In the genomic region with DNA sequence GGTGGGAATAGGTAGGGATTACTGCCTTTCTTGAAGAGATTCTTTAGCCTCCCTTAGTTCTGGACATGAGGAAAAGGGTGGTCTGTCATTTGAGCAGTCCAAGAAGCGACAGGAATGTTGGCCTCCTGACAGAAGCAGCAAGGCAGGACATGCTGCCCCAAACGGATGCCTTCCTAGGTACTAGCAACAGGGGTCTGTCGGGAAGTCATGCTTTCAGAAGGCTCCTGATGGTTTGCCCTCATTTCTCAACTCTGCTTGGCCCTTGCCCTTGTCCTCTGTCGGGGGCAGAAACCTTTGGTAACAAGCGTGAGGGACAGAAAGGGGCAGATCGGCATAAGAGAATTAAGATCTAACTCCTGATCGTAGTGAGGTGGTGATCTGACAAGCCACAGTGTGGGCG, we compare ENCODE assay signal across 23 mouse cellular contexts. TPM values are rescaled to one million over a fixed set of nuclear protein-coding genes. Genes with fewer than 3 reads are reported as not detected.
DNase-seq lines count a peak whose midpoint lies in the region; ATAC-seq and TF ChIP-seq lines count a peak whose summit lies in the region.
"Had no signal": no experiment of that assay in that cellular context is flagged by ENCODE, and none has a peak within 500 bp of the region (broad histone marks: within the 10 kb centered on the region; RNA-seq: fewer than 3 reads in every experiment).

No protein-coding gene starts in this region.

- no peak for TF ChIP-seq CTCF in cerebellum, adult 2 months (IDR thresholded peaks at IDR 0.05; ENCODE audit: borderline replicate concordance, insufficient read depth, low read depth, low read length)

- H3K9me3 ChIP-seq in midbrain, embryonic 11.5 days (ENCODE audit: control insufficient read depth, low read length) = no peaks in the 10 kb centered on the region
- no peaks in the 10 kb centered on the region for H3K9me3 ChIP-seq in midbrain, embryonic 15.5 days
- H3K9me3 ChIP-seq: embryonic facial prominence, embryonic 12.5 days; embryonic facial prominence, embryonic 15.5 days; heart, embryonic 10.5 days; heart, embryonic 13.5 days had no signal

- peak overlapping the region; percentile 99 for H3K27ac ChIP-seq in cerebellum, adult 2 months (ENCODE audit: insufficient read depth, low read length)
- no peak overlapping the region for H3K27ac ChIP-seq in midbrain, embryonic 11.5 days (ENCODE audit: low read depth, low read length)
- H3K27ac ChIP-seq in midbrain, embryonic 15.5 days = no peak overlapping the region
- H3K27ac ChIP-seq: embryonic facial prominence, embryonic 12.5 days; embryonic facial prominence, embryonic 15.5 days; heart, adult 2 months; heart, embryonic 10.5 days; heart, embryonic 13.5 days; hindbrain, embryonic 14.5 days; hindbrain, postnatal 0 days had no signal

- H3K27me3 ChIP-seq in cerebellum, adult 2 months (ENCODE audit: control insufficient read depth, insufficient read depth, low read length) = no peaks in the 10 kb centered on the region
- no peaks in the 10 kb centered on the region for H3K27me3 ChIP-seq in midbrain, embryonic 11.5 days (ENCODE audit: control insufficient read depth, insufficient read depth, low read length)
- H3K27me3 ChIP-seq in midbrain, embryonic 15.5 days (replicated peaks) = no peaks in the 10 kb centered on the region
- H3K27me3 ChIP-seq: embryonic facial prominence, embryonic 12.5 days; embryonic facial prominence, embryonic 15.5 days; heart, embryonic 13.5 days had no signal

- 26% methylated on average over 8 of the region's 8 CpGs for WGBS in cerebellum, adult 2 months
- 85% methylated on average over 8 of the region's 8 CpGs for WGBS in midbrain, embryonic 11.5 days
- 87% methylated on average over 8 of the region's 8 CpGs for WGBS in midbrain, embryonic 15.5 days

- ATAC-seq in midbrain, embryonic 11.5 days (ENCODE audit: low FRiP score) = no peak
- ATAC-seq in midbrain, embryonic 15.5 days (replicated peaks) = no peak
- ATAC-seq: CD4-positive, CD25-positive, alpha-beta regulatory T cell, adult 4 months; forebrain, embryonic 14.5 days; forebrain, postnatal 0 days; hindbrain, postnatal 0 days; inflammation-experienced regulatory T-cells, adult 6 months; intestine, embryonic 16.5 days had no signal

- no peak overlapping the region for H3K9ac ChIP-seq in midbrain, embryonic 11.5 days (ENCODE audit: low read length)
- no peak overlapping the region for H3K9ac ChIP-seq in midbrain, embryonic 15.5 days
- H3K9ac ChIP-seq: embryonic facial prominence, embryonic 12.5 days; embryonic facial prominence, embryonic 15.5 days; forebrain, postnatal 0 days; heart, embryonic 13.5 days; hindbrain, embryonic 14.5 days had no signal

- H3K4me2 ChIP-seq in midbrain, embryonic 11.5 days = no peak overlapping the region
- H3K4me2 ChIP-seq in midbrain, embryonic 15.5 days = no peak overlapping the region
- H3K4me2 ChIP-seq: embryonic facial prominence, embryonic 12.5 days; embryonic facial prominence, embryonic 15.5 days; heart, embryonic 13.5 days; hindbrain, embryonic 14.5 days had no signal

- DNase-seq in cerebellum, adult 2 months = peak; percentile 54 to 55
- no peak for DNase-seq in cerebellum, adult 9-10 months
- peak; percentile 44 for DNase-seq in midbrain, embryonic 11.5 days (ENCODE audit: low spot score, missing footprints)
- DNase-seq in cerebellum, postnatal 25 days = peak; percentile 52 to 66
- no peak for DNase-seq in thymus, postnatal 25 days
- DNase-seq: adrenal gland, adult 2 months; adrenal gland, postnatal 14 days; forebrain, postnatal 0 days; gastrocnemius, postnatal 25 days; heart, adult 2 months; heart, postnatal 14 days; heart, postnatal 4 days had no signal

- H3K4me1 ChIP-seq in cerebellum, adult 2 months (ENCODE audit: control insufficient read depth, insufficient read depth, low read length) = peaks cover 76% of the 10 kb centered on the region
- peaks cover 8% of the 10 kb centered on the region for H3K4me1 ChIP-seq in midbrain, embryonic 11.5 days (ENCODE audit: control insufficient read depth, insufficient read depth, low read length)
- H3K4me1 ChIP-seq in midbrain, embryonic 15.5 days = peaks cover 11% of the 10 kb centered on the region

- no peak overlapping the region for H3K4me3 ChIP-seq in cerebellum, adult 2 months (replicated peaks; ENCODE audit: insufficient read depth, low read depth, low read length)
- no peak overlapping the region for H3K4me3 ChIP-seq in midbrain, embryonic 11.5 days (ENCODE audit: low read depth, low read length)
- no peak overlapping the region for H3K4me3 ChIP-seq in midbrain, embryonic 15.5 days
- H3K4me3 ChIP-seq: embryonic facial prominence, embryonic 12.5 days; embryonic facial prominence, embryonic 15.5 days; heart, adult 2 months; heart, embryonic 10.5 days; heart, embryonic 13.5 days had no signal

- peaks cover 15% of the 10 kb centered on the region for H3K36me3 ChIP-seq in midbrain, embryonic 11.5 days (ENCODE audit: control insufficient read depth, insufficient read depth, low read length)
- H3K36me3 ChIP-seq in midbrain, embryonic 15.5 days (replicated peaks) = peaks cover 36% of the 10 kb centered on the region; the same call in 1 of the 2 replicates

- no peak for TF ChIP-seq POLR2A in cerebellum, adult 2 months (IDR thresholded peaks at IDR 0.05; ENCODE audit: borderline replicate concordance, insufficient read depth, low read length)

RNA-seq across cellular contexts. Expression of gene Elmo3, which starts 4.7 kb away (rescaled TPM):
- 12.4 and 15.2 TPM in 2 replicates for polyA plus RNA-seq in cerebellum, adult 2 months (2012; rRNA removed)
- 0.81 and 1.8 TPM in 2 replicates for polyA plus RNA-seq in midbrain, embryonic 11.5 days (2014; fragmentation: Nextera tagmentation; extraction: Ambion mirVana)
- polyA plus RNA-seq in midbrain, embryonic 15.5 days (2015; fragmentation: Nextera tagmentation; extraction: Ambion mirVana) = 1.1 and 1.3 TPM in 2 replicates

RNA-seq across cellular contexts. Expression of gene E2f4, which starts 12.7 kb away (rescaled TPM):
- polyA plus RNA-seq in cerebellum, adult 2 months (2012; rRNA removed) = 81.6 and 91.5 TPM in 2 replicates
- 94.9 and 101 TPM in 2 replicates for polyA plus RNA-seq in midbrain, embryonic 11.5 days (2014; fragmentation: Nextera tagmentation; extraction: Ambion mirVana)
- 45.3 and 48.9 TPM in 2 replicates for polyA plus RNA-seq in midbrain, embryonic 15.5 days (2015; fragmentation: Nextera tagmentation; extraction: Ambion mirVana)

RNA-seq across cellular contexts. Expression of gene Exoc3l, which starts 14.2 kb away (rescaled TPM):
- 17.0 and 20.0 TPM in 2 replicates for polyA plus RNA-seq in cerebellum, adult 2 months (2012; rRNA removed)
- polyA plus RNA-seq in midbrain, embryonic 11.5 days (2014; fragmentation: Nextera tagmentation; extraction: Ambion mirVana) = 6.4 and 8.6 TPM in 2 replicates
- 11.8 and 12.7 TPM in 2 replicates for polyA plus RNA-seq in midbrain, embryonic 15.5 days (2015; fragmentation: Nextera tagmentation; extraction: Ambion mirVana)

RNA-seq across cellular contexts. Expression of gene Lrrc29, which starts 16.0 kb away (rescaled TPM):
- polyA plus RNA-seq in cerebellum, adult 2 months (2012; rRNA removed) = 5.0 and 6.3 TPM in 2 replicates
- 0.91 and 1.1 TPM in 2 replicates for polyA plus RNA-seq in midbrain, embryonic 11.5 days (2014; fragmentation: Nextera tagmentation; extraction: Ambion mirVana)
- polyA plus RNA-seq in midbrain, embryonic 15.5 days (2015; fragmentation: Nextera tagmentation; extraction: Ambion mirVana) = 0.68 and 1.1 TPM in 2 replicates

RNA-seq across cellular contexts. Expression of gene Tmem208, which starts 16.0 kb away (rescaled TPM):
- 106 and 110 TPM in 2 replicates for polyA plus RNA-seq in cerebellum, adult 2 months (2012; rRNA removed)
- polyA plus RNA-seq in midbrain, embryonic 11.5 days (2014; fragmentation: Nextera tagmentation; extraction: Ambion mirVana) = 87.6 and 91.4 TPM in 2 replicates
- polyA plus RNA-seq in midbrain, embryonic 15.5 days (2015; fragmentation: Nextera tagmentation; extraction: Ambion mirVana) = 130 and 139 TPM in 2 replicates

Comparison
In these comparisons a context has a peak if more than half of its experiments do, and no peak if none do; other contexts are left out.
1. DNase-seq: peak in cerebellum, adult 2 months (2 of 2), midbrain, embryonic 11.5 days (single experiment) and cerebellum, postnatal 25 days (2 of 2); none in cerebellum, adult 9-10 months (single experiment) and thymus, postnatal 25 days (single experiment).